Comparison of ENCODE assay signal across 8 mouse cellular contexts in genomic region chr10:78574250-78575104, GRCm38 (mm10). TPM values are rescaled to one million over a fixed set of nuclear protein-coding genes. Genes with fewer than 3 reads are reported as not detected.
DNase-seq lines count a peak whose midpoint lies in the region; ATAC-seq lines count a peak whose summit lies in the region.

Ilvbl (plus strand) TSS chr10:78574346.

- peak; percentile 94 for ATAC-seq in hindbrain, embryonic 11.5 days (ENCODE audit: low FRiP score)

- peak within 1 kb of the TSS; percentile 32 for H3K27ac ChIP-seq in hindbrain, embryonic 11.5 days (ENCODE audit: low read depth, low read length)

- peak within 1 kb of the TSS; percentile 68 for H3K9ac ChIP-seq in hindbrain, embryonic 11.5 days (ENCODE audit: low read depth, low read length)

- H3K9me3 ChIP-seq in hindbrain, embryonic 11.5 days (ENCODE audit: control insufficient read depth, low read length) = no peaks in the 10 kb centered on the region

- peak; percentile 99 for DNase-seq in MN1 (ENCODE audit: low spot score)
- peak; percentile 98 for DNase-seq in cerebellum, adult 9-10 months
- peak; percentile 92 to 96 for DNase-seq in frontal cortex, adult 2 months (ENCODE audit: extremely low spot score in 1 of 2, low spot score in 1 of 2)
- peak; percentile 96 for DNase-seq in hindbrain, embryonic 11.5 days (ENCODE audit: low spot score)
- DNase-seq in layer of hippocampus, postnatal 10 days (ENCODE audit: low spot score in 2 of 2) = peak; percentile 86 to 92
- peak; percentile 97 for DNase-seq in lung, postnatal 10 days
- peak; percentile 92 for DNase-seq in ovary, postnatal 36 days (ENCODE audit: low spot score)
- peak; percentile 97 for DNase-seq in thymus, postnatal 25 days

- peak within 1 kb of the TSS; percentile 57 for H3K4me2 ChIP-seq in hindbrain, embryonic 11.5 days (replicated peaks; ENCODE audit: low read depth, low read length)

- WGBS in hindbrain, embryonic 11.5 days = under 1% methylated on average over 51 of the region's 51 CpGs

- H3K4me3 ChIP-seq in hindbrain, embryonic 11.5 days (ENCODE audit: low read depth, low read length) = peak within 1 kb of the TSS; percentile 66

- no peaks in the 10 kb centered on the region for H3K36me3 ChIP-seq in hindbrain, embryonic 11.5 days (ENCODE audit: control insufficient read depth, insufficient read depth, low read length)

- H3K27me3 ChIP-seq in hindbrain, embryonic 11.5 days (ENCODE audit: control insufficient read depth, insufficient read depth, low read length) = no peaks in the 10 kb centered on the region

- H3K4me1 ChIP-seq in hindbrain, embryonic 11.5 days (replicated peaks; ENCODE audit: control insufficient read depth, insufficient read depth, low read length) = no peaks in the 10 kb centered on the region

RNA-seq across cellular contexts. Expression of gene Ilvbl, which starts in this region (rescaled TPM):
- polyA plus RNA-seq in frontal cortex, adult 2 months (2012; rRNA removed) = 41.4 and 44.3 TPM in 2 replicates
- 27.5 and 31.2 TPM in 2 replicates for polyA plus RNA-seq in hindbrain, embryonic 11.5 days (2014; fragmentation: Nextera tagmentation; extraction: Ambion mirVana)
- 10 to 100 TPM; 19.7 to 21.6 TPM for total RNA-seq in layer of hippocampus, postnatal 10 days (2021)

Comparison
In these comparisons a context has a peak if more than half of its experiments do, and no peak if none do; other contexts are left out.
1. Peak in every context shown above with its lines: DNase-seq, ATAC-seq, H3K4me3 ChIP-seq and H3K27ac ChIP-seq.